Mouse (Mus musculus): Measurements from ENCODE around the gene Gm20388.
"Not testable (repeated sequence)": the region's sequence is repeated elsewhere in the genome, so short reads cannot be mapped to it uniquely, and the experiment has no call there.

Gm20388 gene

DNA sequence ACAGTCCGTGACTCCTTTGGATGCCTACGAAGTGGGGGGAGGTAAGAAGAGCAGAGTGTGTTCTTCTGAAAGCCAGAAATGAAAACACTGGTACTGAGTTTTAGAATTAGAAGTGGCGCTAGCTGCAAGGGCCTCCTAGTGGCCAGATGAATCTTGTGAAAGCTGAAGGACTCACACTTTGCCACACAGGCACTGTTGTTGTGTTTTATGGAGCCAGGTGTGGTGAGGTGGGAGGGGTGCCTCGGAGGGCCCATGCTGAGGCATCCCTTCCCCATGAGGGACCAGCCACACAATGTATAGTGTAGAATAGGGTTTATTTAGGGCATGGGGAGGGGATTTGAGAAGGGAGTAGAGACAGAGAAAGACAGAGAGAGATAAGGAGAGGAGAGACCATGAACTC is 3587.1 kb downstream of the Gm20388 start:
- no peak for DNase-seq (ENCODE audit: extremely low spot score)

DNA sequence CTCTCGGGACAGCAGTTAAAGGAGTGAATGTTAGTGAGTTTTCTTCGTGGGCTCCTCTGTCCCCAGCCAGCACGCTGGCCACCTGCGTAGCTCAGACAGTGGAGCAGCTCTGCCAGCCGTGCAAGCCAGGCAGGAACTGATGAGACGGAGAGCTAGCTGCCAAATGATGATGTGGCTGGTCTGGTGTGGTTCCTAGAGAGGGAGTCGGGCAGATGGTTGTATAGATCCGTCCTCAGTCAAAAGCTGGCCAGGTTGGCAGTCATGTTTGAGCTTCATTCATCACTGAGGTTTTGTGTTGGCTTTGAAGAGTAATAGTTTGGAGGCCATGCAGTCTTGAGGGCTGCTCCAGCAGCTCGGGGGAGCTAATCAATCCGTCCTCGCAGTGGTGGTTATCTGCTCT is 3588.3 kb downstream of the Gm20388 start:
- no peak for DNase-seq (ENCODE audit: extremely low spot score)

DNA sequence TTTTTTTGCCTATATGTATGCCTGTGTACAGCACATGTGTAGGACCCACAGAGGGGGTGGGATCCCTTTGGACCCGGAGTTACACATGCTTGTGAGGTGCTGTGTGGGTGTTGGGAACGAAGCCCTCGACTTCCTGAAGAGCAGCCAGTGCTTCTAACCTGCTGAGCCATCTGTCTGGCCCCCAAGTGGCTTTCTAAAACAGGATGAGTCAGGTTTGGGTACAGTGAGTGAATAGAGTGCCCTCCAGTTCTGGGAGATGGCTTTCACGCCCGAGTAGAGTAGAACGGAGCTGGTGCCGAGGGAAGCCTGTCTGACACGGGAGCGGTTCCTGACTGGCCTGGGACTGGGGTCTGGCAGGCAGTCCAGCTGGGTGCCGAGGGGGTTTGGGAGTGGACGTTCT is 3588.9 kb downstream of the Gm20388 start:
- DNase-seq (ENCODE audit: extremely low spot score) = no peak

DNA sequence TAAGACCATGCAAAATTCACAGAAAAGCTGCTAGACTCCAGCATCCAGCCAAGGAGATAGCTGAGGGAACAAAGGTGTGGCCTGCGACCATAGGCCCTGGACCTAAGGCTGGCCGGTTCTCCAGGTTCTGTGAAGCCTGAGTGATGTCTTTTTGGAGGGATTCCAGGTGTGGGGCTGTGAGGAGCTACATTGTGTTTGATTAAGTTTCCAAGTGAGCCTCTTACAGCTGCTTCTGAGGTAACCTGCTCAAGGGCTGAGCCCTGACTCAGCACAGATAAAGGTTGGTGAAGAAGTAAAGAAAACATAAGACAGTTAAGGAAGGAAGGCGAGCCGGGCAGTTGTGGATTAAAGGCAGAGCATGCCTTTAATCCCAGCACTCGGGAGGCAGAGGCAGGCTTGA is 3591.6 kb downstream of the Gm20388 start:
- DNase-seq (ENCODE audit: extremely low spot score) = no peak

DNA sequence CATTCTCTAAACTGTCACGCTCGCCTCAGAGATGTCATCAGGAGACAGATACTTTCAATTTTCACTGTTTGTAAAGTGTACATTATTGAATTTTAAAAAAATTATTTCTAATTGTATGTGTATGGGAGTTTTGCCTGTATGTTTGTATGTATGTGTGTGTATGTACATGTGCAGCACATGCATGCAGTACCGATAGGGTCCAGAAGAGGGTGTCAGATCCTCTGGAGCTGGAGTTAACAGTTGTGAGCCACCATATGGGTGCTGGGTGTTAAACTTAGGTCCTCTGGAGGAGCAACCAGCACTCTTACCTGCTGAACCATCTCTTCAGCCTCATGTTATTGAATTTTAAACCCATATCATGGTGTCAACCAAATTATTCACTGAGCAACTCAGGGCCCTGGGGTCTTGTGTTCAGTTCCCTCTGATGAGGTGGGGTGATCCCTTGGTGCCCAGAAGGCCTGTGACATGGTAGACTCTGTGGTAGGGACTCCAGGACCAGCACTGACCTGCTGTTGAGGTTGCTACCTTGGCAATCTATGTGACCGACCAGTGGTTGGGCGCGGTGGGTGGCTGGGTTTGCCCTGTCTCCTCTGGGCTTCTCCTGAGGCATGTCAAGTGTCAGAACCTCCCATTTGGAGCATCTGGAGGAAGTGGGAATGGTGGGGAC is 3593.3 kb downstream of the Gm20388 start:
- no peak for DNase-seq (ENCODE audit: extremely low spot score)

DNA sequence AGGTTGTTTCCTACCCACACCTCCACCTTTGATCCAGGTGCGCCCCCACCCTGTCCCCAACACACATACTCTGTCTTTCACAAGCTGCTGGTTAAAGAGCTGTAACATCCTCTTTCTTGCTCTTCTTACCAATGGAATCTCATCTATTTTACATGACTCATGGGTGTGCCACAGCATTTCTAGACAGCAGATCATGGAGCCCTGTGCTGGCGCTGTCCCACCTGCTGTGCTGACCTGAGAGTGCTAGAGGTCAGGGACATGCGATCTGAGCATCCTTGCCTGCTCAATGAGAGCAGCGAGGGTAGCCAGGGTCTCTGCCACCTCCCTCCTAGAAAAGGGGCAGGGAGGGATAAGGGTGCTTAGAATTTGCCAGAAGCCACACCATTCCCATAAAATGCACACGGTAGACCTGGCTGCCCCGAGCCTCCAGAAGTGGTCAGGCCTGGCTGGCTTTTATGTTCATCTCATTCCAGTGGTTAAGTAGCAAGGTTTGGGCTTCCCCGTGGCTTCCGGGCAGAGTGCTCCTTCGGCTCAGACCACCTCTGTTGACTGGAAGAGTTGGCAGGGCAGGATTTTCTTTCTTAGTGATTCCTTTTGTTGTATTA is 3594.1 kb downstream of the Gm20388 start:
- DNase-seq (ENCODE audit: extremely low spot score) = no peak

DNA sequence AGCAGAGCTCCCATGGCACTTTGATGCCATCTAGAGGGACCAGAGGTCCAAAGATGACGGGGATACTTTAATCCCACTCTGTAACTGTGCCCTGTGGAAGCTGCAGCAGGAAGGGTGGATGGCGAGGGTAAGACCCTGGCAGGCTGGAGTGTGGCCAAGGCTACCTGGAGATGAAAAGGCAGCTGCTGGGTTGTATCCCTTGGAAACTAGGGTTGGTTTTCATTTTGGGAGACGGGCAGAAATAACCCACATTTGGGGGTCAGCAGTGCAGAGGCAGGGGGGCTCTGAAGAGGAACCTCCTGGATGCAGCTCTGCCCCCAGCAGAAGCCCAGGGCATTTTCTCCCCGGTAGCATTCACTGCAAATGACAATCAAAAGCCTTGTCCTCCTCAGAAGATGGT is 3594.6 kb downstream of the Gm20388 start:
- DNase-seq (ENCODE audit: extremely low spot score) = no peak

DNA sequence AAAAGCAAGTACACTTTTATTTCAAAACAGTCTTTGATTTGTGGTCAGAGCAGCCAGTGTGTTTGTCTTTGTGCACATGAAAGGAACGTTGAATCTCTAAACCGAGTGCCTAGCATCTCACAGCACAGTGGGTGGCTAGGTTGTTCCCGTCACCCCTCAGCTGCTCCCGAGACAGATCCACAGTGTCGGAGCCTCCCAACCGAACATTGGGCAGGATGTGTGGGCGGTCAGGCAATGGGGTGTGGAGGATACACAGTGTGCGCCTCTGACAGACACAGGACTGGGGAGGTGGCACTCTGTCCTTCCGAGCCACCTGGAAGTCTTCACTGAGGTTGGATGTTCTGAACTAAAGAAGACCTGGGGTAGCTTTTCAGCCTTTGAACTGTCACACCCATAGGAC is 3595.1 kb downstream of the Gm20388 start:
- DNase-seq (ENCODE audit: extremely low spot score) = no peak

DNA sequence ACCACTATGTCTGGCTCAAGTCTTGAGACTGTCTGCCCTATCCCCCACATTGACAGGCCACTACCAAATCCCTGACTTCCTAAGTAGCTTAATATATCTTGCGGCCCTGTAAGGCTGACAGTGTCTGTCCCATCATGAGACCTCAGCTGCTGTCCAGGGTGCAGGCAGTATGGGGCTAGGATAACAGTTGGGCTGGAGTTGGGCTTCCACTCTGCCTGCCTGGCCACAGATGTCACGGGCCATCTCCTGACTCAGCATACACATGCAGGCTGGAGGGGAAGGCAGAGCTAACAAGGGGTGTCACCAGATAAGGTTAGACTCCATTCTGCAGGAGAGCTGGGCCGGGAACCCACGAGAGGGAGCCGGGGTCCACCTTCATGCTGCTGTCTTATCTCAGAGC is 3596.5 kb downstream of the Gm20388 start:
- no peak for DNase-seq (ENCODE audit: extremely low spot score)

DNA sequence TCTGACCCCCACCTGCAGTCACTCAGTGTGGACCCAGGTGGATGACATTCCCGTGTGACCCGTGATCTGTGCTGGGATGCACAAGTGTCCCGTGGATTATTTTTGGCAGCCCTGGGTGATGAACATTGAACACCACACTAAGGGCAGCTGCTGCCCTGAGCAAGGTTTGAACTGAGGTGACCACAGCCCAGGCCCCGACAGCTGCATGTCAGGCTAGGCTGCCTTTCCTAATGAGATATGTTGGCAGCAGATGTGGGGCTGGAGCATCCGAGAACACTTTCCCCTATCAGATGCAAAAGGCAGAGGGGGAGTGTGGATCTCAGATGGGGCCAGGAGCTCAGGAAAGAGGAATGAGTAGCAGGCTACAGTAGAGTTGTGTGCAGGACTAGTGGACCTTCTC is 3600.2 kb downstream of the Gm20388 start:
- no peak for DNase-seq (ENCODE audit: extremely low spot score)

DNA sequence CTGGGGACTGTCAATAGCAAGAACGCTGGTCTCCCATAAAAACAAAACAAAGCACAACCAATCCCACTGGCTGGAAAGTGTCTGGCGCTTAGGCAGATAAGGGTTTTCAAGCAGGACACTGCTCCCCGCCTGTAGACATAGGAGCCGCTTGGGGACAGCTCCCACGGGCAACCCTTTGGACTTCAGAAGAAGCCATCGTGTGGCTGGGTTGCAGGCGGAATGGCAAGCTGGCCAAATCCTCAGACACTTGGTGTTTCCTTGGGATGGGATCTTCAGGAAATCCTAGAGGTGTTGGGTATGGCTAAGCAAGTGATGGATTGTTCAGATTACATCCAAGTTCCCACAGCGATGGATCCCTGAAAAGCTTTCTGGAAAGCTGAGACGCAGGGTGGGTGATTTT is 3603.5 kb downstream of the Gm20388 start:
- DNase-seq (ENCODE audit: extremely low spot score) = peak; percentile 22

DNA sequence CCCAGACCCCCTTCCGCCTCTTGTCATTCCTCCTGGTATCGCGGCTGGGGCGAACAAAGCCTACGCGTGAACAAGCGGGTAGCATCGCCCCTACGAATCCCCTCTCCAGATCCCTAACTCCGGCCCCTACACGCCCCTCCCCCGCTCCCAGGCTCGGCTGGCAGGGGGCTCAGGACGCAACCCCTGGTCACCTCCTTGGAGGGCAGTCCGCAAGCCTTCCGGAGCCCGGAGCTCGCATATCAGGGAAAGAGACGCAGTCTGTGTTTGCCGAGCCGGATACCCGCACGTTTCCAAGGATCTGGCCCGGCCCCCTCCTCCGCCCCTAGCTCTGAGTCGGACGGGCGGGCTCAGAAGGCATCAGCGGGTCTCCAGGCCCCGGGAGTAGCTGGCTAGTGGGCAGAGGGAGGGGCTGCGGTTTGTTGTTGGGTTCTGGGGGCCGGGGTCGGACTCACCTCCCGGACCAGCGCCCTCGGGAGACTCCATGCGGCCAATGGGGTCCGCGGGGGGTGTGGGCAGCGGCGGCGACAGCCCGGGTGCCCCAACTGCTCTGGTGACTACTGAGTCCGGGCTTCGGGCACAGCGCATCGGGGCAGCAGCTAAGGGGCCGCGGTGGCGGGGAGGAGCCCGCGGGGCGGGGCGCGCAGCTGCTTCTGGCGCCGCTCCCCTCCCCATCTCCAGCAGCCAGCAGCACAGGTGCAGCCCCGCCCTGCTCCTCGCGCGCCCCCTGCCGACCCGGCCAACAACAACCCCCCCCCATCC is 3604.3 kb downstream of the Gm20388 start, which contains the start of gene Dbndd1:
Dbndd1 (minus strand) TSS at position 683 of the 759 bp plus-strand sequence.
- DNase-seq (ENCODE audit: extremely low spot score) = peak; percentile 88

DNA sequence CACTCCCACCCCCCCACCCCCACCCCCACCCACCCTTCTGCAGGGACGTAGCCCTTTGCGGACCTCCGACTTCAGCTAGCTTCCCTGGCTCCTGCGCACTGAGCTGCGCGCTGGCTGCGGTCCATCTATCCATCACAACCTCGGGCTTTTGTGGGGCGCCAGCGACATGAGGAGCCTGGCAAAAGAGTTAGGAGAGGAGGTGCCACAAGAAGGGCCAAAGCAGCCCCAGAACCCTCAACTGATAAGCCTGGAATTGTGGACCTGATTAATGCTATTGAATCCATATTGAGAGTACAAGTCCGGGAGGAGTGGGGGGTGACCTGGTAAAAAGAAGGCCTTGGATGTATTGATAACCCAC is 3604.9 kb downstream of the Gm20388 start:
- no peak for DNase-seq (ENCODE audit: extremely low spot score)

DNA sequence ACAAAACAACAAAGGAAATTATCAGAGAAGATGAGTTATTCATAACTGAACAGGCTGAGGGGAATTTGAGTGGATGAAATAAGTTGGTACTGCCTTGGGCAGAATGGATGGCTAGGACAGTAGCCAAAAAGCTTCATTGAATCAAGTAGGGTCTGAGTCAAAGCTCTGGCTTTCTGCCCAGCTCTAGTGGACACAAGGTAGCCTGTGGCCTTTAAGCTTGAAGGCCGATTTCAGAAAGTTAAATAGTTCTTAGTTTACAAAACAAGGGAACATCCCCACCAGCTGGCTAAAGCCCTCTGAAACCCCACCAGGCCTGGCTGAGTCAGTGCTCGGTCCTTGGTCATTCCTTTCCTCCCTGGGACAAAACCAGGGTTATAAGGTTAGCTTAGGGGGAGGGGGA is 3606.0 kb downstream of the Gm20388 start:
- DNase-seq (ENCODE audit: extremely low spot score) = no peak

DNA sequence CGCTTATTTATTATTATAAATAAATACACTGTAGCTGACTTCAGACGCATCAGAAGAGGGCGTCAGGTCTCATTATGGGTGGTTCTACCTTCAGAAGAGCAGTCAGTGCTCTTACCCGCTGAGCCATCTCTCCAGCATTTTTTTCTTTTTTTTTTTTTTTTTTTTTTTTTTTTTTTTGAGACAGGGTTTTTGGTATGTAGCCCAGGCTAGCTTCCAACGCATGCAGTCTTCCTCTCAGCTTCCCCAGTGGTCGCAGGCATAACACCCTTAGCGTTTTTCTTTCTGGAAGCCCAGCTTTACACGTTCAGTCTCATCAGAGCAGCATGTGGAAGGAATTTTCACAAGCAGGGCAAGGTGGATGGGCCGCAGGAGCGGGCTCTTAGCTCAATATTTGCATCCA is 3607.5 kb downstream of the Gm20388 start:
- DNase-seq (ENCODE audit: extremely low spot score) = no peak

DNA sequence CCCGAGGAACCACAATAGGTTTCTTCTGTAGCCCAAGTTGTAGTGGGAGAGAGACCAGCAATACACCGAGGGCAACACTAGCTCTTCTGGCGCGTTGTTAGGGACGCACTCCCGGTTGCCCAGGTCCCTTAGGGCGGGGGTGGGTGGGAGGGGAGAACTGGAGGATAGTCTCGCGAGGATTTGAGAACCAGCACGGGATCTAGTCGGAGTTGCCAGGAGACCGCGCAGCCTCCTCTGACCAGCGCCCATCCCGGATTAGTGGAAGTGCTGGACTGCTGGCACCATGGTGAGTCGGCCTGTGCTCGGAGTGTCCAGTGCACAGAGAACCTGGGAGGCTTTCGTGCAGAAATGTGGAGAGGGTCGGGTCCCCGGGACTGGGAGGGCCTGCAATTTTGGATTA is 3608.0 kb downstream of the Gm20388 start, which contains the start of gene Gas8:
Gas8 (plus strand) TSS at position 168 of the 400 bp plus-strand sequence.
- peak; percentile 95 for DNase-seq (ENCODE audit: extremely low spot score)

DNA sequence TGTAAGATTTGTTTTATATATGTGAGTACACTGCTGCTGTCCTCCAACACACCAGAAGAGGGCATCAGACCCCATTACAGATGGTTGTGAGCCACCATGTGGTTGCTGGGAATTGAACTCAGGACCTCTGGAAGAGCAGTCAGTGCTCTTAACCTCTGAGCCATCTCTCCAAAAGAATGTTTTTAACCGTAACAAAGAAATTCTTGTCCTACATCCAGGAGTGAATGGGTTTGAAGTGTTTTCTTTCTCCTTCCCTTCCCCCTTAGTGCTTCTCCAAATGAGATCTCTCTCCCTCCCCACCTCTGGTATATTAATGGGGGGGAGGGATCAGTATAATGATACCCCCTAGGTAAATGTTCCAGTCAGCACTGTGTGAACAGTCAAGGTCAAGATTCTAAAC is 3609.4 kb downstream of the Gm20388 start:
- DNase-seq (ENCODE audit: extremely low spot score) = not testable (repeated sequence)

DNA sequence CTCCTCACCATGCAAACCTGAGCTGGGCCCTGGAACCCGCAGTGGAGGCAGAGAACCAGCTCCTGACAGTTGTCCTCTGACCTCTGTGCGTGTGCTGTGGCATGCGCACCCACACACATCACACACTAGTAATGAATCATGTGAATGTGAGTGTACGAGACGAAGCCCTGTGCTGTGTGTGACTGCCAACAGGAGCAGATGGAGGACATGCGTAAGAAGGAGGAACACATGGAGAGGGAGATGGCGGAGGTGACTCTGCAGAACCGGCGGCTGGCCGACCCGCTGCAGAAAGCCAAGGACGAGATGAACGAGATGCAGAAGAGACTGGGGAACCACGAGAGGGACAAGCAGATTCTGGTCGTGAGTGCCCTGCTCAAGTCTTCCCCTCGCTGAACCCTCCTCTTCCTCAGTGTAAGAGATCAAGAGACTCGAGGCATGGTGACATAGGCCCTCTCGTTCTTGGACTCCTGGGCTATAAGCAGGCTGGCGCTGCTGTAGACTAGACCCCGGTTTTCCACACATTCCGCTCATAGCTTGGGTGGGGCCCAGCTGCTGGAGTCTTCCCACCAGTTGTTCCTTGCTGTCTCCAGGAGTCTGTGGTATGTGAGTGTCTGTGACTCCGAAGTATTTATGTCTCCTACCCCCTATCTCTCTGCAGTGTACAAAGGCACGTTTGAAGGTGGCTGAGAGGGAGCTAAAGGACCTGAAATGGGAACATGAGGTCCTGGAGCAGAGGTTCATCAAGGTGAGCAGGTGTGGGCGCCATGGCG is 3617.3 kb downstream of the Gm20388 start:
- no peak for DNase-seq (ENCODE audit: extremely low spot score)

DNA sequence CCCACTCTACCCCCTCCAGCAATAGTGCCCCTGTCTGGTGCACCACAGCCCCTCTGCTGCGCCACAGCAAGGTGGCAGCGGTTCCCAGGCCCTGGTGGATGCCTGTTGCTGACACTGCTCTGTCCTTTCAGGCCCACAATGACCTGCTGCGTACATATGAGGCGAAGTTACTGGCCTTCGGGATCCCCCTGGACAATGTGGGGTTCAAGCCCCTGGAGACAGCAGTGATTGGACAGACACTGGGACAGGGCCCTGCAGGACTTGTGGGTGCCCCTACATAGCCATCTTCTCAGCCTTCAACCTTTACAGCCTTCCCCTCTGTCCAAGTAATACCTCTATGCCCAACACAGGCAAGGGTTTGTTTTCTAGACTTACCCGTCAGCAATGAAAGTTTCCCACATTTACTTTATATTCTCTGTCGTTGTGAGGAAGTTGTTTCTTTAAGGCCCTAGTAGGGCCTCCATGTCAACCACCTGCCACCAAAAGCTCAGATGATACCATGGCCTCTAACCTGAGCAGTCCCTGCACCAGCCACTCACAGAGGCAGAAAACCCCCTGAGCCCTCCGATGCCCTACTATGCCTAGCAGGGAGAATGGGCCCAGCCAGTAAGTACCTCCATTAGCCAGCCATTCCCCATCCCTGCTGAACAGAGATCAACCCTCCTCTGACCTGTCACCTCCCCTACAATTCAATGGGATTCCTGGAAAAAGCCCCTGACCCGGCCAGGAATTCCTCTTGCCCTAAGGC is 3625.8 kb downstream of the Gm20388 start:
- no peak for DNase-seq (ENCODE audit: extremely low spot score)

DNA sequence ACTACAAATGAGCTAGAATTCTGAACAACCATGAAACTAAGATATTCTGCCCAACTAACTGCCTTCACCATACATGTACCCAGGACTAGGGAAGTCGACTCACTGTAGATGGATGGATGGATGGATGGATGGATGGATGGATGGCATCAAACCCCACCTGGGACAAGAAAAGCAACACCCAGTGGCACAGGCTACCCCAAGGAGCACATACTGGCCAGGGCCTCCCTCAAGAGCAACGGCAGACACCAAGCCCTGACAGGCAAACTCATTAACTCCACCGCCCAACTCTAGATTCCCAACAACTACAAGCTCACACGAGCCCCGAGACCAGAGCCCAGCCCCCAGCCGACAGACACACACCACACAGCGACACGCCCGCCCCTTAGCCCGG is 3626.3 kb downstream of the Gm20388 start:
- no peak for DNase-seq (ENCODE audit: extremely low spot score)

DNA sequence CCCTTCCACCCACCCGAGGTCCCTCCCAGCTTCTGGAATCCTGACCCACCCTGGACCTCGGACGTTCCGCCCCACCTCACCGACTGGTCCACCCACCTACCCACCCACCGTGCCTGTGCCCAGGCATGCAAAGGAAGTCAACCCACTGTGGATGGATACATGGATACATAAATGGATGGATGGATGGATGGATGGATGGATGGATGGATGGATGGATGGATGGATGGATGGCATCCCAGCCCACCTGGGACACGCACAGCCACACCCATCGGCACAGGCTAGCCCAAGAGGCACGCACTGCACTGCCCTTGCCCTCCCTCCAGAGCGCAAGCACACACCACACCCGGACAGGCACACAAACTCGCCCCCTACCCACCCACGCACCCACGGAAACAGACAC is 3627.0 kb downstream of the Gm20388 start:
- not testable (repeated sequence) for DNase-seq (ENCODE audit: extremely low spot score)

DNA sequence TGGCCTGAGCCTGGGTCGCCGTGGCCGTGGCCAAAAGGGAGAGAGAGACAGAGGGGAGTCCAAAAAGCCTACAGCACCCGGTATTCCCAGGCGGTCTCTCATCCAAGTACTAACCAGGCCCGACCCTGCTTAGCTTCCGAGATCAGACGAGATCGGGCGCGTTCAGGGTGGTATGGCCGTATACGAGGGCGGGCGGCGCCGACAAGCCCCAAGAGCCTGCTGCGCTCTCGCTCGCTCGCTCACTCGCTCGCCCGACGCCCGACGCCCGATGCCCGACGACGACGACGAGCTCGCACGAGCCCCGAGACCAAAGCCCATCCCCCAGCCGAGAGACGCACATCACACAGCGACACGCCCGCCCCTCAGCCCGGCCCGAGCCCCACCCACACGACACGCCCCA is 3653.6 kb downstream of the Gm20388 start:
- not testable (repeated sequence) for DNase-seq (ENCODE audit: extremely low spot score)

All from embryo, embryonic 9.5 days (tissue).